Mouse (Mus musculus) hindbrain, embryonic 15.5 days (tissue): ENCODE data around the gene Wdfy3. TPM values are rescaled to one million over a fixed set of nuclear protein-coding genes. Genes with fewer than 3 reads are reported as not detected.
A peak's percentile ranks its signal among the peaks of the same experiment; 100 is the strongest.
"Not testable (repeated sequence)": the region's sequence is repeated elsewhere in the genome, so short reads cannot be mapped to it uniquely, and the experiment has no call there.

Experiments
- ATAC-seq: fragments of 200-750 bp; cut with Nextera tagmentation; 2 replicates; pipeline ENCODE4 v1.8.0; 2017; ENCODE audit warnings: low read depth, moderate number of reproducible peaks, moderate TSS enrichment; ENCODE audit not compliant: low FRiP score
- H3K27ac ChIP-seq: fragments of 300-500 bp; sonication (generic); replicated peaks from 2 replicates; pipeline ENCODE4 v1.5.1; 2015; ENCODE audit warnings: mild to moderate bottlenecking, inconsistent platforms
- H3K27me3 ChIP-seq: fragments of 300-500 bp; sonication (generic); 2 replicates; pipeline ENCODE4 v1.6.1; 2015; ENCODE audit warnings: control low read depth, inconsistent platforms
- H3K36me3 ChIP-seq: fragments of 300-500 bp; sonication (generic); 2 replicates; pipeline ENCODE4 v1.6.1; 2015; ENCODE audit warnings: control low read depth, inconsistent platforms
- H3K4me1 ChIP-seq: fragments of 300-500 bp; sonication (generic); replicated peaks from 2 replicates; pipeline ENCODE4 v1.6.1; 2015; ENCODE audit warnings: control low read depth, inconsistent platforms
- H3K4me2 ChIP-seq: fragments of 300-500 bp; sonication (generic); 2 replicates; pipeline ENCODE4 v1.6.1; 2015; ENCODE audit warnings: moderate library complexity, mild to moderate bottlenecking, inconsistent platforms
- H3K4me3 ChIP-seq: fragments of 300-500 bp; sonication (generic); 2 replicates; pipeline ENCODE4 v1.5.1; 2015; ENCODE audit warnings: mild to moderate bottlenecking, inconsistent platforms
- H3K9ac ChIP-seq: fragments of 300-500 bp; sonication (generic); 2 replicates; pipeline ENCODE4 v1.6.1; 2015; ENCODE audit warnings: inconsistent platforms
- H3K9me3 ChIP-seq: fragments of 300-500 bp; sonication (generic); 2 replicates; pipeline ENCODE4 v1.6.1; 2016; ENCODE audit warnings: control low read depth, inconsistent platforms
- WGBS: fragments of 180-500 bp; shearing (Covaris S2); methylation state at CpG from one replicate; pipeline ENCODE4 v1.1.7; 2015; 5-methylcytosine and 5-hydroxymethylcytosine counted together
- polyA plus RNA-seq: library from polyadenylated mRNA; unstranded; fragments of >200 nt; fragmentation: Nextera tagmentation; extraction: Ambion mirVana; gene quantifications from 2 replicates; pipeline ENCODE4 v1.2.1, GENCODE M21; 2015

Wdfy3 gene
- 27.4 and 29.8 TPM in 2 replicates for polyA plus RNA-seq

- Histone ChIP-seq H3K4me2 (peak within 1 kb of the TSS; percentile 65), H3K36me3 (no peaks in the 10 kb centered on the region), H3K4me1 (peaks cover 57% of the 10 kb centered on the region), H3K27ac (peak within 1 kb of the TSS; percentile 98), H3K9ac (peak within 1 kb of the TSS; percentile 94), H3K27me3 (no peaks in the 10 kb centered on the region), H3K4me3 (peak within 1 kb of the TSS; percentile 76), H3K9me3 (no peaks in the 10 kb centered on the region)
- WGBS = under 1% methylated on average over 59 of the region's 62 CpGs
- peak; percentile 94 for ATAC-seq
These were observed at the start of gene Wdfy3 for GRCm38 (mm10) chr5:102069767-102070413. Gene Wdfy3, minus strand, starts transcription at chr5:102069921.

GRCm38 (mm10) chr5:102113009-102113408 lies 43.3 kb upstream of the Wdfy3 start:
- Histone ChIP-seq H3K36me3 (no peaks in the 10 kb centered on the region), H3K9me3 (no peaks in the 10 kb centered on the region), H3K27me3 (no peaks in the 10 kb centered on the region), H3K4me1 (peaks cover 44% of the 10 kb centered on the region), H3K27ac (no peak overlapping the region), H3K9ac (no peak overlapping the region), H3K4me2 (peak overlapping the region; percentile 25), H3K4me3 (no peak overlapping the region)
- WGBS = 54% methylated on average over 14 of the region's 14 CpGs
- ATAC-seq = peak; percentile 52; the same call in 1 of the 2 replicates

GRCm38 (mm10) chr5:102112034-102112433 lies 42.3 kb upstream of the Wdfy3 start:
- Histone ChIP-seq H3K4me2 (no peak overlapping the region), H3K27ac (no peak overlapping the region), H3K27me3 (no peaks in the 10 kb centered on the region), H3K9ac (no peak overlapping the region), H3K4me3 (no peak overlapping the region), H3K9me3 (no peaks in the 10 kb centered on the region), H3K36me3 (no peaks in the 10 kb centered on the region), H3K4me1 (peaks cover 44% of the 10 kb centered on the region)
- ATAC-seq = no peak
- 63% methylated on average over 7 of the region's 7 CpGs for WGBS

- Histone ChIP-seq H3K4me1 (peaks cover 37% of the 10 kb centered on the region), H3K9me3 (no peaks in the 10 kb centered on the region), H3K36me3 (no peaks in the 10 kb centered on the region), H3K27me3 (no peaks in the 10 kb centered on the region), H3K4me3 (no peak overlapping the region), H3K4me2 (no peak overlapping the region), H3K27ac (peak overlapping the region; percentile 50), H3K9ac (no peak overlapping the region)
- ATAC-seq = peak; percentile 75
- WGBS = 31% methylated on average over 7 of the region's 7 CpGs
These were observed 40.3 kb upstream of the Wdfy3 start for GRCm38 (mm10) chr5:102110031-102110430.

GRCm38 (mm10) chr5:102105919-102106318 lies 36.2 kb upstream of the Wdfy3 start:
- Histone ChIP-seq H3K4me2 (no peak overlapping the region), H3K9ac (no peak overlapping the region), H3K9me3 (no peaks in the 10 kb centered on the region), H3K36me3 (no peaks in the 10 kb centered on the region), H3K4me1 (peaks cover 17% of the 10 kb centered on the region), H3K27ac (no peak overlapping the region), H3K27me3 (no peaks in the 10 kb centered on the region), H3K4me3 (no peak overlapping the region)
- ATAC-seq = no peak
- WGBS = 59% methylated on average over 3 of the region's 3 CpGs

GRCm38 (mm10) chr5:102101815-102102214 lies 32.1 kb upstream of the Wdfy3 start:
- not testable (repeated sequence) for H3K36me3 ChIP-seq, H3K4me3 ChIP-seq, H3K9me3 ChIP-seq, H3K27me3 ChIP-seq, ATAC-seq, H3K9ac ChIP-seq, H3K27ac ChIP-seq, H3K4me2 ChIP-seq
- peaks cover 14% of the 10 kb centered on the region for H3K4me1 ChIP-seq
- 83% methylated on average over 1 of the region's 1 CpGs for WGBS

- peak; percentile 68; the same call in 1 of the 2 replicates for ATAC-seq
- WGBS = 39% methylated on average over 21 of the region's 21 CpGs
- Histone ChIP-seq H3K4me2 (peak overlapping the region; percentile 32), H3K9ac (no peak overlapping the region), H3K4me3 (no peak overlapping the region), H3K9me3 (no peaks in the 10 kb centered on the region), H3K4me1 (peaks cover 14% of the 10 kb centered on the region), H3K27ac (peak overlapping the region; percentile 26), H3K27me3 (no peaks in the 10 kb centered on the region), H3K36me3 (no peaks in the 10 kb centered on the region)
These were observed 30.8 kb upstream of the Wdfy3 start for GRCm38 (mm10) chr5:102100246-102101241.

GRCm38 (mm10) chr5:102095576-102095975 lies 25.9 kb upstream of the Wdfy3 start:
- no peaks in the 10 kb centered on the region for H3K27me3 ChIP-seq
- H3K36me3 ChIP-seq = no peaks in the 10 kb centered on the region
- H3K4me1 ChIP-seq = peaks cover 6% of the 10 kb centered on the region
- H3K27ac ChIP-seq = no peak overlapping the region
- H3K4me3 ChIP-seq = no peak overlapping the region
- 87% methylated on average over 4 of the region's 4 CpGs for WGBS
- H3K9me3 ChIP-seq = no peaks in the 10 kb centered on the region
- ATAC-seq = no peak
- H3K4me2 ChIP-seq = no peak overlapping the region
- no peak overlapping the region for H3K9ac ChIP-seq

GRCm38 (mm10) chr5:102090686-102091085 lies 21.0 kb upstream of the Wdfy3 start:
- H3K27me3 ChIP-seq = no peaks in the 10 kb centered on the region
- H3K36me3 ChIP-seq = no peaks in the 10 kb centered on the region
- 88% methylated on average over 3 of the region's 3 CpGs for WGBS
- no peak overlapping the region for H3K4me3 ChIP-seq
- no peak for ATAC-seq
- H3K9me3 ChIP-seq = no peaks in the 10 kb centered on the region
- no peak overlapping the region for H3K4me2 ChIP-seq
- no peak overlapping the region for H3K9ac ChIP-seq
- no peak overlapping the region for H3K27ac ChIP-seq
- no peaks in the 10 kb centered on the region for H3K4me1 ChIP-seq

- Histone ChIP-seq H3K36me3 (no peaks in the 10 kb centered on the region), H3K4me2 (no peak overlapping the region), H3K9ac (no peak overlapping the region), H3K4me1 (no peaks in the 10 kb centered on the region), H3K9me3 (no peaks in the 10 kb centered on the region), H3K27ac (no peak overlapping the region), H3K27me3 (no peaks in the 10 kb centered on the region), H3K4me3 (no peak overlapping the region)
- ATAC-seq = no peak
- 59% methylated on average over 18 of the region's 18 CpGs for WGBS
These were observed 15.3 kb upstream of the Wdfy3 start for GRCm38 (mm10) chr5:102084737-102085705.

- Histone ChIP-seq H3K4me1 (peaks cover 29% of the 10 kb centered on the region), H3K27ac (no peak overlapping the region), H3K36me3 (no peaks in the 10 kb centered on the region), H3K9me3 (no peaks in the 10 kb centered on the region), H3K4me3 (no peak overlapping the region), H3K27me3 (no peaks in the 10 kb centered on the region), H3K4me2 (no peak overlapping the region), H3K9ac (no peak overlapping the region)
- no peak for ATAC-seq
- 0% methylated on average over 1 of the region's 1 CpGs for WGBS
These were observed 4.4 kb upstream of the Wdfy3 start for GRCm38 (mm10) chr5:102074086-102074485.
